Mouse (Mus musculus) bone marrow macrophage, adult 2 months (primary cell): ENCODE measurements around the gene Vmn1r3. TPM values are rescaled to one million over a fixed set of nuclear protein-coding genes. Genes with fewer than 3 reads are reported as not detected.
"Not testable (repeated sequence)": the region's sequence is repeated elsewhere in the genome, so short reads cannot be mapped to it uniquely, and the experiment has no call there.

ENCODE experiments used
- H3K27ac ChIP-seq: 2 replicates; pipeline ENCODE4 v1.5.1; 2012; ENCODE audit warnings: low read depth, low read length; ENCODE audit not compliant: insufficient read depth
- H3K4me1 ChIP-seq: 2 replicates; pipeline ENCODE4 v1.6.1; 2012; ENCODE audit warnings: low read length; ENCODE audit not compliant: control insufficient read depth, insufficient read depth
- H3K4me3 ChIP-seq: 2 replicates; pipeline ENCODE4 v1.5.1; 2012; ENCODE audit warnings: mild to moderate bottlenecking, low read length, moderate library complexity; ENCODE audit not compliant: insufficient read depth
- CTCF ChIP-seq: IDR thresholded peaks from 2 replicates; pipeline ENCODE4 v1.5.1; 2012; ENCODE audit warnings: low read depth, mild to moderate bottlenecking, low read length, moderate library complexity
- POLR2A ChIP-seq: IDR thresholded peaks from 2 replicates; pipeline ENCODE4 v1.6.1; 2012; ENCODE audit warnings: mild to moderate bottlenecking, low read depth, low read length, borderline replicate concordance
- polyA plus RNA-seq: library from polyadenylated mRNA; stranded (reverse); fragments of >200 nt; gene quantifications from 2 replicates; pipeline ENCODE4 v1.2.4, GENCODE M21; 2012; ENCODE audit not compliant: missing spikeins, insufficient read depth, insufficient read length

The Vmn1r3 gene
- polyA plus RNA-seq: not detected in 2 replicates

DNA sequence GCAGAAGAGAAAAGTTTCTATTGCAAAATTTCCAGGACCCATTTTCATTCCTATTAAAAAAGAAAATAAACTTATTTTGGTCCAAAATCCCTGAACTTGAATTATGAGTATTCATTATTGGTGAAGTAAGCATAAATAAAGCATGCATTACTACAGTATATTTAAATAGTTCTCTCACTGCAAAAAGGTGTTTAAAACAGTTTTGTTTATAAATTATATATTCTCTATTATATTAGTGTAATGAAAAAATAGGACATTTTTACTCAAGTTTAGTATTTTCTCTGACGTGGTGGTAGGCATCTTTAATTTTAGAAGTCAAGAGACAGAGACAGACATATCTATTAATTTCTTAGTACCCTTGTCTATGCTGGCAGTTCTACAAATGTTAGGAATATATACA lies at the start of gene Vmn1r3:
TSS of gene Vmn1r3 (minus strand) at position 101 of the 400 bp plus-strand sequence.
- H3K4me1 ChIP-seq, H3K4me3 ChIP-seq, H3K27ac ChIP-seq: not testable (repeated sequence)

- no peak for TF ChIP-seq CTCF
- TF ChIP-seq POLR2A: no peak
- Histone ChIP-seq H3K4me3 (no peak overlapping the region), H3K4me1 (no peaks in the 10 kb centered on the region), H3K27ac (no peak overlapping the region)
Measured at GRCm38 (mm10) chr4:3232053-3232452, 46.9 kb upstream of the Vmn1r3 start.

- Histone ChIP-seq H3K4me1 (no peaks in the 10 kb centered on the region), H3K27ac (no peak overlapping the region), H3K4me3 (no peak overlapping the region)
- TF ChIP-seq POLR2A (no peak), CTCF (no peak)
Measured at GRCm38 (mm10) chr4:3230908-3231684, 45.9 kb upstream of the Vmn1r3 start.

- Histone ChIP-seq H3K4me1 (no peaks in the 10 kb centered on the region), H3K4me3 (no peak overlapping the region), H3K27ac (no peak overlapping the region)
- TF ChIP-seq CTCF (no peak), POLR2A (no peak)
Measured at GRCm38 (mm10) chr4:3229532-3229931, 44.4 kb upstream of the Vmn1r3 start.

GRCm38 (mm10) chr4:3228476-3228875 lies 43.3 kb upstream of the Vmn1r3 start:
- TF ChIP-seq POLR2A (no peak), CTCF (no peak)
- Histone ChIP-seq H3K27ac (no peak overlapping the region), H3K4me1 (no peaks in the 10 kb centered on the region), H3K4me3 (no peak overlapping the region)

DNA sequence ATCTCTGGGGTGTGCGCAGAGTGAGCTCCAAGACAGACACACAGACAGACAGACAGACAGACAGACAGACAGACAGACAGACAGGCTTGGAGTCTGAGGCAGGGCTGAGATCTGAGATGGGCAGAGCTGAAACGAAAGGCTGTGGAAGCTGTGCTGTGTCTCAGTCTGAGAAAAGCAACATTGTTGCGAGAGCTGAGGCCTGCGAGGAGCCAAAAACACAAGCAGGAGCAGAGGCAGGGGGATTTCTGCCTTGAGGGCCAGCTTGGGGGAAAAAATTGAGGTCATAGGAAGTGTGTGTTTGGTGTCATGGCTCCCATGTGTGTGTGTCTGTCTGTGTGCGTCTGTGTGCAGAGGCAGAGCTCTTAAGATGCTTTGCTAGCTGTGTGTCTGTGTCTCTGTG lies 42.6 kb upstream of the Vmn1r3 start:
- Histone ChIP-seq H3K27ac (no peak overlapping the region), H3K4me3 (no peak overlapping the region), H3K4me1 (no peaks in the 10 kb centered on the region)
- TF ChIP-seq POLR2A: no peak
- TF ChIP-seq CTCF: no peak

DNA sequence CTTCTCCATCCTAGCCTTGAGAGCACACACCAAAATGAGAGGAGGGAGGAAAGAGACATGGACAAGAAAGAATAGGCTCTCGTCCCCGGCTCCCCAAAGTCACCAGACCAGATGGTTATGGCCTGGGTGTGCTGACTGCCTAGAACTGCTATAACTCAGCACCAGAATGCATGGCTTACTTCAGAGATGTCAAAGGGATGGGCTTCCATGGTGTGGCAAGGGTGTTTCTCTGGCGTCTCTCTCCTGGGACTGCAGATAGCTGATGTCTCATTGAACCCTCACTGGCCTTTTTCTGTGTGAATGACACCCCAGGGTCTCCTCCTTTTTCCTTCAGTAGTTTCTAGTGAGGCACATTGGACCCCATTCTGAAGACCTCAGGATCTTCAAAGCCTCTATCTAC lies 41.3 kb upstream of the Vmn1r3 start:
- no peaks in the 10 kb centered on the region for H3K4me1 ChIP-seq
- H3K27ac ChIP-seq: no peak overlapping the region
- TF ChIP-seq CTCF: no peak
- no peak for TF ChIP-seq POLR2A
- no peak overlapping the region for H3K4me3 ChIP-seq

- not testable (repeated sequence) for H3K4me3 ChIP-seq, H3K4me1 ChIP-seq
Measured at GRCm38 (mm10) chr4:3225416-3225815, 40.3 kb upstream of the Vmn1r3 start.

GRCm38 (mm10) chr4:3224848-3225247 lies 39.7 kb upstream of the Vmn1r3 start:
- H3K4me3 ChIP-seq, H3K27ac ChIP-seq, H3K4me1 ChIP-seq: not testable (repeated sequence)

More at GRCm38 (mm10) chr4:3225416-3225815, 40.3 kb upstream of the Vmn1r3 start:
- not testable (repeated sequence) for H3K27ac ChIP-seq

GRCm38 (mm10) chr4:3223483-3224209 lies 38.5 kb upstream of the Vmn1r3 start:
- not testable (repeated sequence) for H3K4me1 ChIP-seq, H3K27ac ChIP-seq, H3K4me3 ChIP-seq

- H3K4me1 ChIP-seq, H3K27ac ChIP-seq, H3K4me3 ChIP-seq: not testable (repeated sequence)
Measured at GRCm38 (mm10) chr4:3216382-3216781, 31.2 kb upstream of the Vmn1r3 start.

GRCm38 (mm10) chr4:3213349-3213748 lies 28.2 kb upstream of the Vmn1r3 start:
- H3K4me1 ChIP-seq, H3K27ac ChIP-seq, H3K4me3 ChIP-seq: not testable (repeated sequence)

GRCm38 (mm10) chr4:3209643-3210217 lies 24.6 kb upstream of the Vmn1r3 start:
- not testable (repeated sequence) for H3K4me1 ChIP-seq, H3K4me3 ChIP-seq, H3K27ac ChIP-seq

DNA sequence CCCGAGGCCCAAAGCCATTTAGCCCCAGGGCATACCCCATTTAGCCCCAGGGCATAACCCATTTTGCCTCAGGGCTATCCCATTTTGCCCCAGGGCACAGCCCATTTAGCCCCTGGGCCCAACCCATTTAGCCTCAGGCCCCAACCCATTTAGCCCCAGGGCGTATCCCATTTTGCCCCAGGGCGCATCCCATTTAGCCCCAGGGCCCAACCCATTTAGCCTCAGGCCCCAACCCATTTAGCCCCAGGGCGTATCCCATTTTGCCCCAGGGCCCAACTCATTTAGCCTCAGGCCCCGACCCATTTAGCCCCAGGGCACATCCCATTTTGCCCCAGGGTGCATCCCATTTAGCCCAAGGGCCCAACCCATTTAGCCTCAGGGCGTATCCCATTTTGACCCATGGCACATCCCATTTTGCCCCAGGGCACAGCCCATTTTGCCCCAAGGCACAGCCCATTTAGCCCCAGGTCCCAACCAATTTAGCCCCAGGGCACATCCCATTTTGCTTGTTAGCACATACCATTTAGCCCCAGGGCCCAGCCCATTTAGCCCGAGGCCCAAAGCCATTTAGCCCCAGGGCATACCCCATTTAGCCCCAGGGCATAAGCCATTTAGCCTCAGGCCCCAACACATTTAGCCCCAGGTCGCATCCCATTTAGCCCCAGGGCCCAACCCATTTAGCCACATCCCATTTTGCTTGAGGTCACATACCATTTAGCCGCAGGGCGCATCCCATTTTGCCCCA lies 8.2 kb downstream of the Vmn1r3 start:
- not testable (repeated sequence) for H3K4me1 ChIP-seq, H3K4me3 ChIP-seq, H3K27ac ChIP-seq
